Mouse (Mus musculus) brain, embryonic 14.5 days (tissue): Measurements from ENCODE around the gene Duxbl2.
"Not testable (repeated sequence)": the region's sequence is repeated elsewhere in the genome, so short reads cannot be mapped to it uniquely, and the experiment has no call there.

ENCODE experiments used
- CTCF ChIP-seq: fragments of 200-500 bp; IDR thresholded peaks from 2 replicates; pipeline ENCODE4 v1.5.1; 2012; ENCODE audit warnings: inconsistent platforms, mild to moderate bottlenecking, moderate library complexity, borderline replicate concordance; ENCODE audit not compliant: insufficient read depth, insufficient read length; ENCODE audit errors: extremely low read depth
- POLR2A ChIP-seq: fragments of 200-500 bp; IDR thresholded peaks from 2 replicates; pipeline ENCODE4 v1.6.1; 2012; ENCODE audit warnings: mild to moderate bottlenecking, inconsistent platforms, borderline replicate concordance; ENCODE audit not compliant: poor library complexity, insufficient read depth, insufficient read length, severe bottlenecking; ENCODE audit errors: extremely low read depth

GRCm38 (mm10) chr14:26118150-26118549 lies at the start of gene Duxbl2:
- not testable (repeated sequence) for TF ChIP-seq POLR2A, CTCF
